Mouse (Mus musculus): ENCODE measurements at regions not wholly inside any gene's neighbourhood (a gene's known extent, or its start where the extent isn't known, plus 50 kb on each side); places are given as distances from the start of the nearest gene placed in this dataset.

DNA sequence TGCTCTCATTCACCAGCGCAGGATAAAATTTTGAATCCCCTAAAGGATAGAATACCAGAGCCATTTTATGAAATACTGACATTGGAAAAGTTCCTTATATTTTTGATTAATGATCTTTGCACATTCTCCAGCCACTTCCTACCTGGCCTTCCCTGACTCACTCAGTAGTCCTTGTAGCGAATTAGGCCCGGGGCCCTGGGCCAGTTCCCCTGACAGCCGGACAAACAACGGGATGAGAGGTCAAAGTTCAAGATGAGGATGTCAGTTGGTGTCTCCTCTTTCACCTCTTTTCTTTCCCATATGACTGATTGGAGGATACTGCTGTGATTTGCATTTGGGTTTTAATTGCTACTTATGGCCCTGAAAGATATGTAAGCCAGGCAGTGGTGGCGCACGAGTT, 66.7 kb upstream of the Bbx start:
- H3K36me3 ChIP-seq (ENCODE audit: inconsistent target): no peaks in the 10 kb centered on the region
- no peak overlapping the region for H3K27ac ChIP-seq
- H3K79me2 ChIP-seq (ENCODE audit: inconsistent target): no peaks in the 10 kb centered on the region
- 90% methylated on average over 7 of the region's 7 CpGs for WGBS (ENCODE audit: missing documents)
- H3K4me3 ChIP-seq (ENCODE audit: inconsistent target): no peak overlapping the region

DNA sequence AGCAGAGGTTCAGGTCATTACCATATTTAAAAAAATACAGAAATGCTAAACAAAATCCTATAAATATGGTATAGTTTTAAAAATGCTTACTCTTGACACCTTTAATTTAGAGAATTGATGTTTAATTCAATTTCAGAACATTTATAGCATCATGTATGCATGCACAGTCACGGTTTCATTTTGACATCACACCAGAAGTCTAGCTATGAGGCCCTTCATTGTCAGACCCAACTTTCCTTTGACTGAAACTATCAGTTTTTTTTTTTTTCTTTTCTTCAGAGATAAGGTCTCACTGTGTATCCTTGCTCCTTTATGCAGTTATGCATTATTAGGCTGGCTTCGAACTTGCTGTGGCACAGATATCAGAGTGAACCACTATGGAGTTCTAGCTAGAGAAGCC, 61.5 kb upstream of the Bbx start:
- Histone ChIP-seq H3K27ac (no peak overlapping the region), H3K79me2 (ENCODE audit: inconsistent target) (no peaks in the 10 kb centered on the region), H3K4me3 (ENCODE audit: inconsistent target) (no peak overlapping the region), H3K36me3 (ENCODE audit: inconsistent target) (no peaks in the 10 kb centered on the region)
- 95% methylated on average over 2 of the region's 2 CpGs for WGBS (ENCODE audit: missing documents)

DNA sequence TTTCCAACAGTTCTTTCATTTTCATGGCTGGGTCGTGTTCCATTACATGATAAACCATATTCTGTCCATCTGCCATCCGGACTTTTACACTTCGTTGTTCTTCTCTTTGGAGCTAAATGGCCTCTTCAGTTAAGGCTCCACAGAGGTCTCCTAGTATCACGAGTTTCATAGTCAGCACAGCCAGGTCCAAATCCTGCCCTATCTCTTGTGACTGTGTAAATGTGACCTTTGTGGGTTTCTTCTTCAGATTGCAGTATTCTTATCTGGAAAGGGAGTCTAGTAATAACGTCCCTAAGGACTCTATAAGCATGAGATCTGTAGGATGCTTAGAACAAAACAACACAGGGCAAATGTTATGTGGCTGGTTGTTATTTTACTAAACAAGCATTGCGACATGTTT, 57.1 kb upstream of the Bbx start:
- Histone ChIP-seq H3K27ac (no peak overlapping the region), H3K4me3 (ENCODE audit: inconsistent target) (no peak overlapping the region), H3K79me2 (ENCODE audit: inconsistent target) (no peaks in the 10 kb centered on the region), H3K36me3 (ENCODE audit: inconsistent target) (no peaks in the 10 kb centered on the region)
- 91% methylated on average over 6 of the region's 6 CpGs for WGBS (ENCODE audit: missing documents)

DNA sequence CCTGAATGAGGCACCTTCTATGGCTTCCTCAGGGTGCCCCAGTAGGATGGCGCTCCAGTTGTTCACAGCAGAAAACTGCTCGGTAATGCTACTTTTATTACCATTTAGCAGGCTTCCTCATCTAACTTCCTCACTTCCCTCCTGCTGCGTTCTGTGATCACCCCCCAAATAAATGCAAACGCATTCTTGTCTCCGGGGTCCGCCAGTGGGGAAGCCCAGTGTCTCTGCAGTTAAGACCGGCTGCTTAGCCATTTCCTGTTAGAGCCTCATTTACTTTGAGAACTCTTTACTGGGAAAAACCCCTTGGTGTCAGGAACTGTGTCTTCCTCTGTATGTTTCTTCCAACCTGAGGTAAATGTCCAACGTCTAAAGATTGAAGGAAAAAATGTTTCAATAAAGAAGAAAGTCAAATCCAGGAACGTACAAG, 50.2 kb upstream of the Bbx start:
- H3K27ac ChIP-seq: no peak overlapping the region
- WGBS (ENCODE audit: missing documents): 8% methylated on average over 9 of the region's 9 CpGs

More for the DNA sequence above, 50.2 kb upstream of the Bbx start:
- Histone ChIP-seq H3K79me2 (ENCODE audit: inconsistent target) (no peaks in the 10 kb centered on the region), H3K36me3 (ENCODE audit: inconsistent target) (no peaks in the 10 kb centered on the region), H3K4me3 (ENCODE audit: inconsistent target) (no peak overlapping the region)

Data from macrophage (primary cell).